Mouse (Mus musculus): ENCODE data around the gene Spin1. TPM values are rescaled to one million over a fixed set of nuclear protein-coding genes. Genes with fewer than 3 reads are reported as not detected.
"Not testable (repeated sequence)": the region's sequence is repeated elsewhere in the genome, so short reads cannot be mapped to it uniquely, and the experiment has no call there.

Gene Spin1
- polyA plus RNA-seq, 1 experiment from 2014 or later = 120 TPM

DNA sequence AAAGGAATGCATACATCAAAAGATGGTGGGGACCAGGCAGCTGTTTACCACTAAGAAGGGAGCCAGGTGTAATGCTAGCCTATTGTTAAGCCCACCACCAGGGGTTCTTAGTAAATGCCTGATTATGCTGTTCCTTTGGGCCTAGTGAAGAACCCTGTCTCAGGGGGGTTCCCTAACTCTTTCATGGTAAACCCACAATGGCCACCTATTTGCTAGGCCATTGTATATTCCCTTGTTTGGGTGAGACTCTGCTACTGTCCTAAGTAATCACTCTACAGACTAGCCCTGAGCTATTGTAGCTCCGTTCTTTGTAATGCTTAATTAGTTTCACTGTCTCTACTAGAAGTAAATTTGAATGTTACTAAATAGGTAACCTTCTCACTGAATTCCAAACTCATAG lies 22.1 kb upstream of the Spin1 start:
- 76% methylated on average over 1 of the region's 1 CpGs for WGBS
- not testable (repeated sequence) for H3K9ac ChIP-seq; H3K27ac ChIP-seq; H3K36me3 ChIP-seq (ENCODE audit: poor library complexity, severe bottlenecking); H3K9me3 ChIP-seq (replicated peaks); ATAC-seq; H3K4me2 ChIP-seq; H3K4me1 ChIP-seq; H3K27me3 ChIP-seq; H3K4me3 ChIP-seq

DNA sequence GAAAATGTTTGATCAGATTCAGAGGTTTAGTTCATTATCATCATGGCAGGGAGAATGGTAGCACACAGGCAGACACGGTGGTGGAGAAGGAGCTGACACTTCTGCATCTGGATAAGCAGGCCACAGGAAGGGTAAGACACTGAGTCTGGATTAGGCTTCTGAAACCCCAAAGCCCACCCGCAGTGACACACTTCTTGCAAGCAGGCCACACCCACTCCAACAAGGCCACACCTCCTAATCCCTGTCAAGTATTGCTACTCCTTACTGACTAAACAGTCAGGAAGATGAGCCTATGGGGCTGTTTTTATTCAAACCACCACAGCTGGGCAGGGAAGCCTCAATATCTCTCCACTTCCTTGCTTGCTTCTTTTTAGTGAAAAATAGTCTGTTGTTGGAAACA lies 19.9 kb upstream of the Spin1 start:
- no peak overlapping the region for H3K4me2 ChIP-seq
- 83% methylated on average over 2 of the region's 2 CpGs for WGBS
- H3K4me3 ChIP-seq = no peak overlapping the region
- H3K9ac ChIP-seq = no peak overlapping the region
- H3K36me3 ChIP-seq (ENCODE audit: poor library complexity, severe bottlenecking) = no peaks in the 10 kb centered on the region
- no peak overlapping the region for H3K27ac ChIP-seq
- no peak for ATAC-seq
- H3K4me1 ChIP-seq = no peaks in the 10 kb centered on the region
- H3K9me3 ChIP-seq (replicated peaks) = no peaks in the 10 kb centered on the region
- no peaks in the 10 kb centered on the region for H3K27me3 ChIP-seq

DNA sequence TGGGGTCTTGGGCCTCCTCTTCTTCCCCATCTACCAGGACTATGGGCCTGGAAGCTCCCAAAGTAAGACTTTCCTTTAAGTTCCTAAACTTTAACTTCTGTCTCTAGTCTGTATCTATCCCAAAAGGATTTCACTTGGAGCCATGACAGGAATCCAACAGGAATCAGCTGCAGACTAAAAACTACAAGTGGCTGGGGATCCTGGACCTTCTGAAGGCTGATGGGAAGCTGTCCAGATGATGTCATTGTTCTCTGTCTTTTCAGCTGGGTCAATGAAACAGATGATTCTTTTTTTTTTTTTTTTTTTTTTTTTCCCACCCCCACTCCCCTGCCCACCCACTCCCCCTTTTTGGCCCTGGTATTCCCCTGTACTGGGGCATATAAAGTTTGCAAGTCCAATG lies 16.4 kb upstream of the Spin1 start:
- H3K9me3 ChIP-seq (replicated peaks) = no peaks in the 10 kb centered on the region
- no peaks in the 10 kb centered on the region for H3K4me1 ChIP-seq
- H3K4me3 ChIP-seq = no peak overlapping the region
- no peak overlapping the region for H3K27ac ChIP-seq
- H3K36me3 ChIP-seq (ENCODE audit: poor library complexity, severe bottlenecking) = no peaks in the 10 kb centered on the region
- H3K9ac ChIP-seq = no peak overlapping the region
- no peak for ATAC-seq
- no peaks in the 10 kb centered on the region for H3K27me3 ChIP-seq
- H3K4me2 ChIP-seq = no peak overlapping the region

DNA sequence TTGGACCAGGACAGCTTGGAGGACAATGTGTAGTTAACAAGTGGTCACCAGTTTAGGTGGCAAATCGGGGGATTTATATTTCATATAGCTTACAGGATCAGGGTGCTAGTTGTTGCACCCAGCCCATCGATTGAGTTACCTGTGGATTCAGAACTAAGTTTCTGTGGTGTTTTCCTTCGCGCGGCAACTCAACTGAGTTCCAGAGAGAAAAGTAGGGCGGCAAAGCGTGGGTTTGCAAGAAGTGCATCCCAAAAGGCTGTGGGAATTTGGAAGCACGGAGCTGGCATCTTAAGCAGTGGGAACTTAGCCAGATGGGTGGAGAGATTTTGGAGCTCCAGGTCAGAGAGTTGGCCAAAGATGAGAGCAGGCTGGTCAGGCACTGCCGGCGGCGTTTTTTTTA lies 14.7 kb upstream of the Spin1 start:
- Histone ChIP-seq H3K9me3 (replicated peaks) (no peaks in the 10 kb centered on the region), H3K27me3 (no peaks in the 10 kb centered on the region), H3K36me3 (ENCODE audit: poor library complexity, severe bottlenecking) (no peaks in the 10 kb centered on the region), H3K4me1 (no peaks in the 10 kb centered on the region), H3K4me2 (no peak overlapping the region), H3K27ac (no peak overlapping the region), H3K9ac (no peak overlapping the region), H3K4me3 (no peak overlapping the region)
- 92% methylated on average over 11 of the region's 11 CpGs for WGBS
- no peak for ATAC-seq

DNA sequence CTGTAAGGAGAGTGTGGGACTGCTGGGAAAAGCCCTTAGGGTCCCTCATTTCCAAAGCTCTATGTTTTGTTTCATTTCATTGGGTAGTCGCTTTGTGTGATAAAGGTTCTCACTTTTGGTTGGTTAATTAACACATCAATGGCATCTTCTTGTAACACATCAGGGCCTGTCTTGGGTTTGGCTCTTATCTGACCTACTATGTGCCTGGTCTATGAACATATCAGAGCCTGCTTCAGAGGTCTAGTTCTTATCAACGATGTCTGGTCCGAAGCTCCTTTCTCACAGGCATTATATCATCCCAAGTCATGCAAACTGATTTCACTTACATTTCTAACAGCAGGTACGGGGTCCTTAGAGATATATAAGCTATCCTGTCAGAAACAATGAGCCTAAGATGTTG lies 13.4 kb upstream of the Spin1 start:
- H3K4me1 ChIP-seq = no peaks in the 10 kb centered on the region
- no peak overlapping the region for H3K9ac ChIP-seq
- no peak for ATAC-seq
- H3K27me3 ChIP-seq = no peaks in the 10 kb centered on the region
- H3K4me3 ChIP-seq = no peak overlapping the region
- WGBS = 88% methylated on average over 4 of the region's 4 CpGs
- H3K27ac ChIP-seq = no peak overlapping the region
- no peak overlapping the region for H3K4me2 ChIP-seq
- H3K9me3 ChIP-seq (replicated peaks) = no peaks in the 10 kb centered on the region
- no peaks in the 10 kb centered on the region for H3K36me3 ChIP-seq (ENCODE audit: poor library complexity, severe bottlenecking)

DNA sequence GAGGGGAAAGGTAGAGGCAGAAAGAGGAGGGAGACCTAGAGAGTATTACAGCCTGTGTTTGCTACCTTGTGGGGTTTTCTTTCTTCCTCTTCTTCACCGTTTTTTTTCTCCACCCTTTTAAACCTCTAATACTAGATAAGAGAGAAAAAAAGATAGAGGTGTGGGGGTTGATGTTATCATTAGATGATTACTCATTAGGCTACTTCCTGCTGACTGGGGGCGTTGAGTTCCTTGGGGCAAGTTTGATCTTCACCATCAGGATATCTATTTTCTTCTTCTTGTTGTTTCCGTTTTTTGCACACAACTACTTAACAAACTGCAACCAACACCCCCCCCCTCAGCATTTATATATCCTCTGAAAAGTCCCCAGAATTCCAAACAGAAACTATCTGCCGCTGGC lies 12.5 kb upstream of the Spin1 start:
- H3K9ac ChIP-seq = no peak overlapping the region
- WGBS = 84% methylated on average over 4 of the region's 4 CpGs
- H3K4me2 ChIP-seq = no peak overlapping the region
- no peaks in the 10 kb centered on the region for H3K9me3 ChIP-seq (replicated peaks)
- H3K36me3 ChIP-seq (ENCODE audit: poor library complexity, severe bottlenecking) = no peaks in the 10 kb centered on the region
- no peak overlapping the region for H3K4me3 ChIP-seq
- H3K27ac ChIP-seq = no peak overlapping the region
- ATAC-seq = no peak
- no peaks in the 10 kb centered on the region for H3K27me3 ChIP-seq
- no peaks in the 10 kb centered on the region for H3K4me1 ChIP-seq

DNA sequence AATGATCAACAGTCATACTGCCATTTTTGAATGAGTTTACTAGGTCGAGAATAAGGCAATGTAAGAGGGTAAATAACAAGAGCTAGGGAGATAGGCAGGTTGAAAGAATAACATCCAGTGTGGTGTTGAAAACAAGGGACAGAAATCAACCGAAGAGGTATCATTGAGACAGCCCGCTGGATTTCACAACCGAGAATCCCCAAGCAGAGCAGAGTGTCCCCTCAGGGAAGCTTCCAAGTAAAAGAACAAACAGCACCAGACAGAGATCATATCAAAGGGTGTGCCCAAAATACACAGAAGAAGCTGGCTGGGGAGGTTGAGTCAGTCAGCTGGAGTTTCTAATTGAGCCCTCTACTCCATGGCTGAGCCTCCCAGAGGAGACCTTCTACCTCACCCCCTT lies 11.6 kb upstream of the Spin1 start:
- no peak overlapping the region for H3K9ac ChIP-seq
- H3K4me1 ChIP-seq = no peaks in the 10 kb centered on the region
- H3K4me3 ChIP-seq = no peak overlapping the region
- H3K9me3 ChIP-seq (replicated peaks) = no peaks in the 10 kb centered on the region
- no peak overlapping the region for H3K27ac ChIP-seq
- no peak overlapping the region for H3K4me2 ChIP-seq
- no peaks in the 10 kb centered on the region for H3K27me3 ChIP-seq
- 87% methylated on average over 4 of the region's 4 CpGs for WGBS
- ATAC-seq = no peak
- no peaks in the 10 kb centered on the region for H3K36me3 ChIP-seq (ENCODE audit: poor library complexity, severe bottlenecking)

DNA sequence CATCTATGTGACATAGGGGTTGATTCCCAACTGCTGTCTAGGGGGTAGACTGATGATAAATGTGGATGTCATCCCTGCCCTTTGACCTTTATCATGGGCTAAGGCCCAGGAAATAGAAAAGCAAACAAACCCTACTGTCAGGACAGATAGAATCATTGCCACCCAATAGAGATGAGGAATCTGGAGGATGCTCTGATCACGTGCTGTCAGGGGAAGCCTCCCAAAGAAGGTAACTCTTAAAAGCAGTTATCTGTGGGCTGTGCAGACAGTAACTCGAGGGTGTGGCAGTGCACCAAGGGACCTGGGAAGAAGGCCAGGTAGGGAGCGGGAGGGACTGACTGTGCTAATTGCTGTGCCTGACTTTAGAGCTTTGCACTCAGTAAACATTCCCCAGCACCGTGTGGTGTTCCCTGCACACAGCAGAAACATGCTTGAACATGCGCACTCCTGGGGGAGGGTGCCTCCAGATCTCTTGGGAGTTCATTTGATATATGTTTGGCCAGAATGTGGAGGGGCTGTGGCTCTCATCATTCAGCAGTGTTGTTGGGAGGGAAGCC lies 10.5 kb upstream of the Spin1 start:
- ATAC-seq = no peak
- H3K4me2 ChIP-seq = no peak overlapping the region
- H3K36me3 ChIP-seq (ENCODE audit: poor library complexity, severe bottlenecking) = no peaks in the 10 kb centered on the region
- H3K9ac ChIP-seq = no peak overlapping the region
- WGBS = 77% methylated on average over 5 of the region's 5 CpGs
- H3K27ac ChIP-seq = no peak overlapping the region
- no peaks in the 10 kb centered on the region for H3K4me1 ChIP-seq
- H3K4me3 ChIP-seq = no peak overlapping the region
- H3K9me3 ChIP-seq (replicated peaks) = no peaks in the 10 kb centered on the region
- no peaks in the 10 kb centered on the region for H3K27me3 ChIP-seq

DNA sequence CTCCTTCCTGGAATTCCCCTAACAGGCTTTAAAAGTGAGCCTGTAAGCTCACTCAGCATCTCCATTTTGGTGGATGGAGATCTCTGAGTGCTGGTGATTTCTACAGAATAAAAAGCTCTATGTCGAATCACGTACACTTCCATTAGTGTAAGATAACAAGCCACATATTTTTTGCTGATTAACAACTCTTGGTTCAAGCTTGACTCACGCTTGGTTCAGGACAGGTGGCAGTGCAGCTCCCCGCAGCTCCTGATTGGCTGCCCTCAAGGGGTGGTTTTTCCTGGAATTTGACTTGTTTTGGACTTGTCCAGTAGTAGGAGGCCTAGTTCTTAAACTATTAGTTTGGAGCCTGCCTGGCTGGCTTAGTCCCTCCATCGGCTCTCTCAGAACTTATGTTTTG lies 7.2 kb upstream of the Spin1 start:
- 88% methylated on average over 5 of the region's 5 CpGs for WGBS
- no peak overlapping the region for H3K4me2 ChIP-seq

DNA sequence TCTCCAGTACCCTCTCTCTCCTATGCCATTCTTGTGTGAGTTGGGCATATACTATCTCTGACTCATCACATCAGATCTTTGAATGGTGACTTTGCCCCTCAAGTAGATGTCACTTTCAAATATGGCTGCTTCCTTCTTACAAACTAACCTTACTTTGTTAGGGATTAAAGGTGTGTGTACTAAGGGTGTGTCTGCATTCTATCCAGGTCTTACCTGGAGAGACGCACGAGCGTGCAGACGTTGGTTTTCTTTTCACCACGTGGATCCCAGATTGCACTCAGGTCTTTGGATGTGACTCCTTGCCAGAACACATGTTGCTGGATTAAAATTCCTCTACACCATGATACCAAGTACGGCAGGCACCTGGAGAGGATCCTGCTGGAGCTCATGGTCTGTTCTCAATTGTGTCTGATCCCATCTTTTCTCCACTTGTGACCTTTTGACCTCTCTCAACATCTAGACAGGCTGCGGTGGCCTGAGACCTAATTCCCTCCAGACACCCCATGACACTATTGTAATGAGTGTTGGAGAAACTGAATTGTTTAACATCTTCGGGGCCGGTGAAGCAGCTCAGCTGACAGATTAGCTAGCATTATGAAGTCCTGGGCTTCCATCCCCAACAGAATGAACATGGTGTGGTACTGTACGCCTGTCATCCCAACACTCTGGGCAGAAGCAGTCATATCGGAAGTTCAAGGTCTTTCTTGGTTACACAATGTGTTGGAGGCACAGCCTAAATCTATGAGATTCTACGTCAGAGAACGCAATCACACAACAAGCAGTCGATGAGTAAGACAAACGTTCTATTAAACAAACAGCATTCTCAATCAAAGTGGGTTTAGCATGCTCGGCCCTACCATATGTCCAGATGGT lies 6.1 kb upstream of the Spin1 start:
- Histone ChIP-seq H3K36me3 (ENCODE audit: poor library complexity, severe bottlenecking) (no peaks in the 10 kb centered on the region), H3K9ac (no peak overlapping the region), H3K27ac (no peak overlapping the region), H3K9me3 (replicated peaks) (no peaks in the 10 kb centered on the region), H3K4me2 (no peak overlapping the region), H3K4me1 (peaks cover 11% of the 10 kb centered on the region), H3K27me3 (no peaks in the 10 kb centered on the region), H3K4me3 (no peak overlapping the region)
- ATAC-seq = no peak
- WGBS = 82% methylated on average over 16 of the region's 16 CpGs

More for the DNA sequence above, 7.2 kb upstream of the Spin1 start:
- no peak for ATAC-seq
- H3K36me3 ChIP-seq (ENCODE audit: poor library complexity, severe bottlenecking) = no peaks in the 10 kb centered on the region
- no peak overlapping the region for H3K4me3 ChIP-seq
- no peak overlapping the region for H3K9ac ChIP-seq
- H3K27me3 ChIP-seq = no peaks in the 10 kb centered on the region
- no peaks in the 10 kb centered on the region for H3K9me3 ChIP-seq (replicated peaks)
- H3K27ac ChIP-seq = no peak overlapping the region
- H3K4me1 ChIP-seq = 0 out of 2 replicates have a peak, but pooled peaks cover under 1% of the 10 kb centered on the region

DNA sequence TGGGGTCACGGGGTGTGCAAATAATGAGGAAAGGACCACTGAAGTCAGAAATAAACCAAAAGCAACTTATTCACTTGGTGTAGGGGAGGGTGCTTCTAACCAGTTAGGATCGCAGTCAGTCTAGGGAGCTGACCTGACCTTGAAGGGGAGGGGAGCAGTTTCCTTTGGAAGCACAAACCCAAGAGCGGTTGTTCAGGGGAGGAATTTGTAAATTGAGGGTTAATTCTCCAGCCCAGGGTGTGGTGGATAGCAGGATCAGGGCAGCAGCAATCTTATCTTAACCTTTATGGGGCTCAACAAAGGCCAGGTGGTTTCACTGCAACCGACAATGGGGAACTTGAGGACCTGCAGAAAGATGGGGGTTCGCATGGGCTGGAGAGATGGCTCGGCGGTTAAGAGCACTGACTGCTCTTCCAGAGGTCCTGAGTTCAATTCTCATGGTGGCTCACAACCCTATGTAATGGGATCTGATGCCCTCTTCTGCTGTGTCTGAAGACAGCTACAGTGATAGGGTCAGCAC lies 5.4 kb upstream of the Spin1 start:
- Histone ChIP-seq H3K9ac (no peak overlapping the region), H3K9me3 (replicated peaks) (no peaks in the 10 kb centered on the region), H3K27me3 (no peaks in the 10 kb centered on the region), H3K4me2 (no peak overlapping the region), H3K4me3 (no peak overlapping the region), H3K27ac (no peak overlapping the region), H3K4me1 (peaks cover 14% of the 10 kb centered on the region), H3K36me3 (ENCODE audit: poor library complexity, severe bottlenecking) (no peaks in the 10 kb centered on the region)
- WGBS = 94% methylated on average over 7 of the region's 7 CpGs
- ATAC-seq = no peak

DNA sequence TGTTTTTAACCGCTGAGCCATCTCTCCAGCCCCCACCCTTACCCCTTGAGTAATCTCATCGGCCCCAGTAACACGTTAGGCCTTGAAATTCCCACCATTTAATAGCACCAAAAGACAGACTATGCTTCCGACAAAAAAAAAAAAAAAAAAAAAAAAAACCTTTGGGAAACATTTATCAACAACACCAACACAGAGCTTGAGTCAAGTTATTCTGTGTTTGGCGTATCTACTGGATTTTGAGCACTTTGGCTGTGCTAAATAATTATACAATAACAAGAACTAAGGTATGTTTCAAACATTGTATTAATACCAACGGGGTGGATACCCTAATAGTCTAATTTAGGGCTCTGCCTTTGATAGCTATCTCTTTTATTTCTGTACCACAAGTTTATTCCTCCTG lies 4.0 kb upstream of the Spin1 start:
- peaks cover 14% of the 10 kb centered on the region for H3K4me1 ChIP-seq
- H3K9me3 ChIP-seq (replicated peaks) = no peaks in the 10 kb centered on the region
- 89% methylated on average over 6 of the region's 6 CpGs for WGBS
- no peak overlapping the region for H3K9ac ChIP-seq
- ATAC-seq = no peak
- H3K4me2 ChIP-seq = no peak overlapping the region
- no peak overlapping the region for H3K4me3 ChIP-seq
- H3K27ac ChIP-seq = no peak overlapping the region
- no peaks in the 10 kb centered on the region for H3K27me3 ChIP-seq
- no peaks in the 10 kb centered on the region for H3K36me3 ChIP-seq (ENCODE audit: poor library complexity, severe bottlenecking)

Measured in forebrain, embryonic 13.5 days (tissue).